Mouse (Mus musculus) ovary, postnatal 14 days (tissue): ENCODE results near the gene Clpp.

ENCODE experiments used
- DNase-seq: peaks from one replicate; pipeline ENCODE4 v3.0.0; 2022; ENCODE audit warnings: low spot score

The Clpp gene

DNA sequence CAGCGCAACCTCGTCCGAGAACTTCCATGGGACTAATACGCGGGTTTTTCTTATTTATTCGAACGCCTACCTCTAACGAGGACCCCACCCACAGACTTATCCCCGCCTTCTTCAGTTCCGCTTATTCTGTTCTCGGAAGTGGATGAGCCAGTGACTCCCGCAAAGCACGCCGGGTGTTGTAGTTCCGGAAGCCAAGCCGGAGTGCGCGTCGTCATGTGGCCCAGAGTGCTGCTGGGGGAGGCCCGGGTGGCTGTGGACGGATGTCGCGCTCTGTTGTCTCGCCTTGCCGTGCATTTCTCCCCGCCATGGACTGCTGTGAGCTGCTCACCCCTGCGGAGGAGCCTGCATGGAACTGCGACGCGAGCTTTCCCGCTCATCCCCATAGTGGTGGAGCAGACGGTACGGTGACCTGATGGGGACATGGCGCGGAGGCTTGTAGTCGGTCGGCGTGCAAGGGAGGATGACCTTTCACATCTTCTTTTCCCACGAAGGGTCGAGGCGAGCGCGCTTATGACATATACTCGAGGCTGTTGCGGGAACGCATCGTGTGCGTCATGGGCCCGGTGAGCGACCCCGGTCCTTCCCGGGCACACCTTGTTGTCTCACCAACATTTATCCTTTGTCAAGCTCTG is at the start of gene Clpp:
Clpp (plus strand) TSS at position 191 of the 632 bp plus-strand sequence.
- DNase-seq = peak; percentile 81

GRCm38 (mm10) chr17:56950915-56951314 is 39.2 kb upstream of the Clpp start:
- peak; percentile 36 for DNase-seq

DNA sequence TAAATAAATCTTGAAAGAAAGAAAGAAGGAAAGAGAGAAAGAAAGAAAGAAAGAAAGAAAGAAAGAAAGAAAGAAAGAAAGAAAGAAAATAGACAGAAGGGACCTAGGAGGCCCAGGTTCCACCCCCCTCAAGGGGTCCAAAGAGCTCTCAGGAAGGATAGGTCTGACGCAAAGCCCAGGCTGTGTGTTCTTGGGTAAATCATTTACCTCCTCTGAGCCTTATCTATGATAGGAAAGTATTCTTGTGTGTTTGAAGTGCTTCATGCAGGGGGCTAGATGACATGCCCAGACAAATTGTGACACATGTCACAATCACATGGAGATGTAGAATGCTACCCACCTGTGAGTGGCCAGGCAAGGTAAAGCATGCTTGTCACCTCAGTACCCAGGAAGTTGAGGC is 37.5 kb upstream of the Clpp start:
- no peak for DNase-seq

DNA sequence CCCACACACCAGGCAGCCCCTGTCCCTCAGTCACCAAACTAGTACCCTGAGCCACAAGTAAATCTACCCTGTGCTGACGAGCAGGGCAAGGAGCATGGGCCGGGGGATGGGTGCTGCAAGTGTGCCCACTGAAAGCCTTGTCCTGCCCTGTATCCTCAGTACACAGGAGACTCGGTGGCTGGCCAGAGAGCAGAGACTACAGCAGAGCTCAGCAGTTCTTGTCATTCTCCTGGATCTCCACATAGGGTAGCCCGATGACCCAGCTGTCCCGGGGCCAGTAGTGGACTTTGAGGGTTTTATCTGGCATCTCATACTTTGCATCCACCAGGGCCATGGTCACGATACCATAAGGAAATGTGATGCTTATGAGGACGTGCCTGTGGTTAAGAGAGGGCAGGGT is 35.2 kb upstream of the Clpp start:
- DNase-seq = no peak

GRCm38 (mm10) chr17:56957763-56958429 is 32.2 kb upstream of the Clpp start:
- DNase-seq = no peak

DNA sequence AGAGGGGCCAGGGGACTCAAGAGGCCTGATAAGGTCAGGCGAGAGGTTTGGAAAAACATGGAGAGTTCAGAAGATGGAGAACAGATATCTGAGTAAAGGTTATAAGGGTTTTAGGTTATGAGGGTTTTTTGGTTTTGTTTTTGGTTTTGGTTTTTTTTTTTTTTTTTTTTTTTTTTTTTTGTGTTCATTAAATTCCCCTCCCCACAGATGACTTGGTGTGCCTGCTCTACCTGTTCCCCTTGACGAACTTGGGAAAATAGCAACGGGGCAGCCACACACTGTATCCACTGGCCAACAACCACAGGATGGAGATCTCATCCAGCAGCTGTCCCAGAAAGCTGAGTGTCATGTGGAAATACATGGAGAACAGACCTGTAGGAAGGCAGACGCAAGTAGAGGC is 31.4 kb upstream of the Clpp start:
- no peak for DNase-seq

DNA sequence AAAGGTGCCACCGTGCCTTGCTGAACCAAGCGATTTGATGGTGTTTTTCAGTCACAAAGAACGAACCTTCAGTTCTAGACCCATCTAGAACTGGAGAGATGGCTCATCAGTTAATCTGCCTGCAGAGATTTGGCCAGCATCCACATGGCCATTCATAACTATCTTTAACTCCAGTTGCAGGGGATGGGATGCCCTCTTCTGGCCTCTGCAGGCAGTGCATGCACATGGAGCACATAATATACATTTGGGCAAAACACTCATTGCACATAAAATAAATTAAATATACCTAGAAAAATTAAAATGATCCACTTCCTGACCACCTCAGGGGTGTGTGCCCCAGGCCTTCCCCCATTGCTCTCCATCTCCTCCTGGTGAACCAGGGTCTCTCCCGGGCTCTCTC is 28.2 kb upstream of the Clpp start:
- no peak for DNase-seq

- DNase-seq = no peak
These were observed 27.3 kb upstream of the Clpp start for GRCm38 (mm10) chr17:56962642-56963405.

- no peak for DNase-seq
These were observed 26.5 kb upstream of the Clpp start for GRCm38 (mm10) chr17:56963646-56964045.

GRCm38 (mm10) chr17:56969321-56969720 is 20.8 kb upstream of the Clpp start:
- no peak for DNase-seq

GRCm38 (mm10) chr17:56970081-56970480 is 20.0 kb upstream of the Clpp start:
- DNase-seq = no peak

- no peak for DNase-seq
These were observed 16.0 kb upstream of the Clpp start for GRCm38 (mm10) chr17:56973956-56974707.

DNA sequence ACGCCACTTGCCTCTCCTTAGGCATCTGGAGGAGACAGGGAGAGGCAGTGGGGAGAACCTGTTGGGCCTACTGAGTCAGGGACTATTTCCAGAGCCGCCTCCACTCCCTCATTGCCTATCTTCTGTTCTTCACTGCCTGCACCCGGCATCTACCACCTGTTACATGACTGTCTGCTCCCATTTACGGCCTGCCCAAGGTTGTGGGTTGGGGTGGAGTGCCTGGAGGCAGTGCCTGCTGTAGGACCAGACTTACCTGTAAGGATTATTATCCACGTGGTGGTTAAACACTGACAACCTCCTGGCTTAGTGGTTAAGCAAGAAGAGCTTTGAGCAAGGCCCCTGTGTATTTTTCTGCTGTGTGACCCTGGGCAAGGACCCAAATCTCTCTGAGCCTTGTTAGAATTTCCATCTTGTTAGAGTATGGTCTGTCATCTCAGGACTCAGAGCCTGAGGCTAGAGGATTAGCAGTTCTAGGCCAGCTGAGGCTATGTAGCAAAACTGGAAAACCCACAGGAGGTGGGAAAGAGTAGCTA is 15.3 kb upstream of the Clpp start:
- DNase-seq = no peak

GRCm38 (mm10) chr17:56975391-56975790 is 14.7 kb upstream of the Clpp start:
- DNase-seq = no peak

DNA sequence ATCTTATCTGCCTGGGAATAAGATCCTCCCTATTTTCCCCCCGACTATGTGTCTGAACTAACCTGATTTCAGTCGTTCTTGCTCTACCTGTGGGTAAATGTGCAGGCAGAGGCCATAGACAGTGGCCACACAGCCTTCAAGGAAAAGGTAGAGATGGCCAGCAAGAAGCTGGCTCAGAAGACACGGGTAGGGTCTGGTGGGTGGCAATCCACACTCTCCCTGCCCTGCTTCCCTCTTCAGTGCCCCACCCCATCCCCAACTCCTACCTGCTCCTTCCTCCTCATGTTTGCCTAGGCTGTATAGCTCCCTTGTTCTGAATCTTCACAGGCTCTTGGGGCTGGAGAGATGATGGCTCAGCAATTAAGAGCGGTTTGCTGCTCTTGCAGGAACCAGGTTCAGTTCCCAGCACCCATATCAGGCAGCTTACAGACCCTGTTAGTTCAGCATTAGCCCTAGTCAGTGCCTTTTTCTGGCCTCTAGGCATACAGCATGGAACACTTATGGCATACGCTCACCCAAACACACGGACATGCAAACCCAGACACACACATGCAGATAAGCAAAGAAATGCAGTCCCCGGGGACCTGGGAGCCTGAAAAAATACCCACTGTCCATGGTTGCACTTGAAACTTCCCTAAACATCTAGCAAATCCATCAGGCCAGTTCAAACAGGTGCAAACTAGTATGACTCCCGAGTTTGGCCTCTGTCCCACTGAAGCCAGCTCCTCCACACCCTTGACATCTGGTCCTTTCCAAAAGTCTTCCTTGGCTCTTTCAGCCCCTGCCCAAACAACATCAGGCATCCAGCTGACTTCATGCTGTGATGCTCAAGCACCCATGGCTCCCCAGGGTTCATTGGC is 13.3 kb upstream of the Clpp start:
- no peak for DNase-seq

- DNase-seq = no peak
These were observed 10.6 kb upstream of the Clpp start for GRCm38 (mm10) chr17:56979524-56979923.

- DNase-seq = no peak
These were observed 9.1 kb upstream of the Clpp start for GRCm38 (mm10) chr17:56981049-56981448.

GRCm38 (mm10) chr17:56982013-56982412 is 8.1 kb upstream of the Clpp start, which contains the start of gene Acer1:
Acer1 (minus strand) TSS chr17:56982126.
- no peak for DNase-seq

- DNase-seq = no peak
These were observed 5.2 kb upstream of the Clpp start for GRCm38 (mm10) chr17:56984886-56985285.

DNA sequence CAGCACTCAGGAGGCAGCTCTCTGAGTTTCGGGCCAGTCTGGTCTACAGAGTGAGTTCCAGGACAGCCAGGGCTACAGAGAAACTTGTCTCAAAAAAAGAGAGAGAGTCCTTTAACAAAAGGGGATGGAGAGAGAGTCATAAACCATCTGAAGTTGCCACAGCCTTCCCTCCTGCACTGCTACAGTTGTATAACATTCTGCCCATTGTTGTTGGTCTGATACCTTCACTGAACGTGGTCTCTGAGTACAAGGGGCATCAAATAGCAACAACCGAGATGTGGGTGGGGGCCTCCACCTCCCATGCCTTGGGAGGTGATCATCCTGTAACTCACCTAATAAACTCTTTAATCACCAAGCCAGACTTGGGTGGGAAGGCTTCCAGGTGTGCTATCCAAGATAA is 4.4 kb upstream of the Clpp start:
- no peak for DNase-seq
